Mouse (Mus musculus): Measurements from ENCODE around the gene Ccdc40. TPM values are rescaled to one million over a fixed set of nuclear protein-coding genes. Genes with fewer than 3 reads are reported as not detected.
"Not testable (repeated sequence)": the region's sequence is repeated elsewhere in the genome, so short reads cannot be mapped to it uniquely, and the experiment has no call there.

The Ccdc40 gene
- polyA plus RNA-seq, 1 experiment from 2014 or later = 14.1 TPM

GRCm38 (mm10) chr11:119245543-119245942 is 17.2 kb downstream of the Ccdc40 start:
- H3K36me3 ChIP-seq (replicated peaks; ENCODE audit: control insufficient read depth, insufficient read depth); H3K9ac ChIP-seq; ATAC-seq (ENCODE audit: low FRiP score); H3K4me2 ChIP-seq (replicated peaks); H3K4me3 ChIP-seq (replicated peaks; ENCODE audit: low read length); DNase-seq (ENCODE audit: low spot score); H3K27me3 ChIP-seq (ENCODE audit: control insufficient read depth, insufficient read depth, low read length); H3K27ac ChIP-seq; H3K4me1 ChIP-seq (replicated peaks; ENCODE audit: control insufficient read depth, insufficient read depth, low read length); H3K9me3 ChIP-seq (ENCODE audit: control insufficient read depth, low read length): not testable (repeated sequence)
- WGBS = 93% methylated on average over 6 of the region's 6 CpGs

GRCm38 (mm10) chr11:119249011-119249410 is 20.6 kb downstream of the Ccdc40 start:
- Histone ChIP-seq H3K4me3 (replicated peaks; ENCODE audit: low read length) (no peak overlapping the region), H3K4me2 (replicated peaks) (no peak overlapping the region), H3K27me3 (ENCODE audit: control insufficient read depth, insufficient read depth, low read length) (no peaks in the 10 kb centered on the region), H3K4me1 (replicated peaks; ENCODE audit: control insufficient read depth, insufficient read depth, low read length) (peaks cover 10% of the 10 kb centered on the region), H3K27ac (no peak overlapping the region), H3K9me3 (ENCODE audit: control insufficient read depth, low read length) (no peaks in the 10 kb centered on the region), H3K9ac (no peak overlapping the region), H3K36me3 (replicated peaks; ENCODE audit: control insufficient read depth, insufficient read depth) (no peaks in the 10 kb centered on the region)
- ATAC-seq (ENCODE audit: low FRiP score) (0 out of 2 replicates have a peak, but pooled peaks have one; percentile 43), DNase-seq (ENCODE audit: low spot score) (peak; percentile 81)
- 41% methylated on average over 6 of the region's 6 CpGs for WGBS

GRCm38 (mm10) chr11:119250998-119251397 is 22.6 kb downstream of the Ccdc40 start:
- peaks cover 10% of the 10 kb centered on the region for H3K4me1 ChIP-seq (replicated peaks; ENCODE audit: control insufficient read depth, insufficient read depth, low read length)
- no peak overlapping the region for H3K4me3 ChIP-seq (replicated peaks; ENCODE audit: low read length)
- H3K27ac ChIP-seq = no peak overlapping the region
- H3K9ac ChIP-seq = no peak overlapping the region
- no peaks in the 10 kb centered on the region for H3K9me3 ChIP-seq (ENCODE audit: control insufficient read depth, low read length)
- DNase-seq (ENCODE audit: low spot score) (no peak), ATAC-seq (ENCODE audit: low FRiP score) (no peak)
- no peaks in the 10 kb centered on the region for H3K27me3 ChIP-seq (ENCODE audit: control insufficient read depth, insufficient read depth, low read length)
- no peaks in the 10 kb centered on the region for H3K36me3 ChIP-seq (replicated peaks; ENCODE audit: control insufficient read depth, insufficient read depth)
- 64% methylated on average over 17 of the region's 17 CpGs for WGBS
- H3K4me2 ChIP-seq (replicated peaks) = no peak overlapping the region; the same call in 1 of the 2 replicates

GRCm38 (mm10) chr11:119252854-119253541 is 24.6 kb downstream of the Ccdc40 start:
- Histone ChIP-seq H3K4me1 (replicated peaks; ENCODE audit: control insufficient read depth, insufficient read depth, low read length) (peaks cover 10% of the 10 kb centered on the region), H3K27me3 (ENCODE audit: control insufficient read depth, insufficient read depth, low read length) (no peaks in the 10 kb centered on the region), H3K9me3 (ENCODE audit: control insufficient read depth, low read length) (no peaks in the 10 kb centered on the region), H3K36me3 (replicated peaks; ENCODE audit: control insufficient read depth, insufficient read depth) (no peaks in the 10 kb centered on the region), H3K4me2 (replicated peaks) (peak overlapping the region; percentile 49), H3K27ac (no peak overlapping the region), H3K9ac (peak overlapping the region; percentile 41; the same call in 1 of the 2 replicates), H3K4me3 (replicated peaks; ENCODE audit: low read length) (peak overlapping the region; percentile 14)
- WGBS = 10% methylated on average over 22 of the region's 22 CpGs
- peak; percentile 64 for ATAC-seq (ENCODE audit: low FRiP score)
- peak; percentile 70 for DNase-seq (ENCODE audit: low spot score)

GRCm38 (mm10) chr11:119256557-119256956 is 28.2 kb downstream of the Ccdc40 start:
- H3K9me3 ChIP-seq (ENCODE audit: control insufficient read depth, low read length); DNase-seq (ENCODE audit: low spot score); H3K27me3 ChIP-seq (ENCODE audit: control insufficient read depth, insufficient read depth, low read length); H3K36me3 ChIP-seq (replicated peaks; ENCODE audit: control insufficient read depth, insufficient read depth); H3K4me3 ChIP-seq (replicated peaks; ENCODE audit: low read length); H3K4me1 ChIP-seq (replicated peaks; ENCODE audit: control insufficient read depth, insufficient read depth, low read length); H3K4me2 ChIP-seq (replicated peaks); H3K27ac ChIP-seq; H3K9ac ChIP-seq; ATAC-seq (ENCODE audit: low FRiP score): not testable (repeated sequence)
- WGBS = 87% methylated on average over 5 of the region's 5 CpGs

GRCm38 (mm10) chr11:119258216-119258571 is 29.8 kb downstream of the Ccdc40 start:
- H3K4me3 ChIP-seq (replicated peaks; ENCODE audit: low read length) = peak overlapping the region; percentile 17; the same call in 1 of the 2 replicates
- no peaks in the 10 kb centered on the region for H3K4me1 ChIP-seq (replicated peaks; ENCODE audit: control insufficient read depth, insufficient read depth, low read length)
- ATAC-seq (ENCODE audit: low FRiP score) = no peak
- H3K27me3 ChIP-seq (ENCODE audit: control insufficient read depth, insufficient read depth, low read length) = no peaks in the 10 kb centered on the region
- 69% methylated on average over 9 of the region's 9 CpGs for WGBS
- no peaks in the 10 kb centered on the region for H3K9me3 ChIP-seq (ENCODE audit: control insufficient read depth, low read length)
- H3K27ac ChIP-seq = peak overlapping the region; percentile 33
- no peak overlapping the region; the same call in 1 of the 2 replicates for H3K9ac ChIP-seq
- peak overlapping the region; percentile 49 for H3K4me2 ChIP-seq (replicated peaks)
- H3K36me3 ChIP-seq (replicated peaks; ENCODE audit: control insufficient read depth, insufficient read depth) = 0 out of 2 replicates have a peak, but pooled peaks cover 3% of the 10 kb centered on the region
- DNase-seq (ENCODE audit: low spot score) = no peak

- peak overlapping the region; percentile 17; the same call in 1 of the 2 replicates for H3K4me3 ChIP-seq (replicated peaks; ENCODE audit: low read length)
- no peak overlapping the region; the same call in 1 of the 2 replicates for H3K9ac ChIP-seq
- H3K27ac ChIP-seq = peak overlapping the region; percentile 33
These were observed 30.4 kb downstream of the Ccdc40 start for GRCm38 (mm10) chr11:119258572-119259322.

GRCm38 (mm10) chr11:119259977-119260376 is 31.6 kb downstream of the Ccdc40 start:
- H3K36me3 ChIP-seq (replicated peaks; ENCODE audit: control insufficient read depth, insufficient read depth) = peaks cover 14% of the 10 kb centered on the region; the same call in 1 of the 2 replicates
- WGBS = 90% methylated on average over 8 of the region's 8 CpGs
- H3K9ac ChIP-seq = no peak overlapping the region
- ATAC-seq (ENCODE audit: low FRiP score) (no peak), DNase-seq (ENCODE audit: low spot score) (no peak)
- no peak overlapping the region for H3K4me2 ChIP-seq (replicated peaks)
- no peaks in the 10 kb centered on the region for H3K4me1 ChIP-seq (replicated peaks; ENCODE audit: control insufficient read depth, insufficient read depth, low read length)
- H3K4me3 ChIP-seq (replicated peaks; ENCODE audit: low read length) = no peak overlapping the region
- no peaks in the 10 kb centered on the region for H3K9me3 ChIP-seq (ENCODE audit: control insufficient read depth, low read length)
- no peak overlapping the region for H3K27ac ChIP-seq
- no peaks in the 10 kb centered on the region for H3K27me3 ChIP-seq (ENCODE audit: control insufficient read depth, insufficient read depth, low read length)

More at GRCm38 (mm10) chr11:119258572-119259322, 30.4 kb downstream of the Ccdc40 start:
- ATAC-seq (ENCODE audit: low FRiP score) (0 out of 2 replicates have a peak, but pooled peaks have one; percentile 46), DNase-seq (ENCODE audit: low spot score) (peak; percentile 47)
- Histone ChIP-seq H3K27me3 (ENCODE audit: control insufficient read depth, insufficient read depth, low read length) (no peaks in the 10 kb centered on the region), H3K9me3 (ENCODE audit: control insufficient read depth, low read length) (no peaks in the 10 kb centered on the region), H3K36me3 (replicated peaks; ENCODE audit: control insufficient read depth, insufficient read depth) (0 out of 2 replicates have a peak, but pooled peaks cover 5% of the 10 kb centered on the region), H3K4me2 (replicated peaks) (peak overlapping the region; percentile 49), H3K4me1 (replicated peaks; ENCODE audit: control insufficient read depth, insufficient read depth, low read length) (no peaks in the 10 kb centered on the region)
- WGBS = 74% methylated on average over 23 of the region's 23 CpGs

GRCm38 (mm10) chr11:119264413-119264812 is 36.0 kb downstream of the Ccdc40 start:
- Histone ChIP-seq H3K4me3 (replicated peaks; ENCODE audit: low read length) (no peak overlapping the region), H3K4me1 (replicated peaks; ENCODE audit: control insufficient read depth, insufficient read depth, low read length) (peaks cover 10% of the 10 kb centered on the region), H3K9ac (no peak overlapping the region), H3K27ac (no peak overlapping the region), H3K9me3 (ENCODE audit: control insufficient read depth, low read length) (no peaks in the 10 kb centered on the region), H3K36me3 (replicated peaks; ENCODE audit: control insufficient read depth, insufficient read depth) (peaks cover 14% of the 10 kb centered on the region; the same call in 1 of the 2 replicates), H3K4me2 (replicated peaks) (no peak overlapping the region), H3K27me3 (ENCODE audit: control insufficient read depth, insufficient read depth, low read length) (no peaks in the 10 kb centered on the region)
- DNase-seq (ENCODE audit: low spot score) (no peak), ATAC-seq (ENCODE audit: low FRiP score) (no peak)
- WGBS = 93% methylated on average over 13 of the region's 13 CpGs
